Mouse (Mus musculus) liver, postnatal 0 days (tissue): ENCODE results near the gene Rbm47.

Source experiments
- CTCF ChIP-seq: sonication (generic); IDR thresholded peaks from 2 replicates; pipeline ENCODE4 v1.5.1; 2016; ENCODE audit warnings: antibody characterized with exemption, low read depth
- EP300 ChIP-seq: IDR thresholded peaks from 2 replicates; pipeline ENCODE4 v1.6.1; 2016; ENCODE audit warnings: antibody characterized with exemption, low read depth, mild to moderate bottlenecking

DNA sequence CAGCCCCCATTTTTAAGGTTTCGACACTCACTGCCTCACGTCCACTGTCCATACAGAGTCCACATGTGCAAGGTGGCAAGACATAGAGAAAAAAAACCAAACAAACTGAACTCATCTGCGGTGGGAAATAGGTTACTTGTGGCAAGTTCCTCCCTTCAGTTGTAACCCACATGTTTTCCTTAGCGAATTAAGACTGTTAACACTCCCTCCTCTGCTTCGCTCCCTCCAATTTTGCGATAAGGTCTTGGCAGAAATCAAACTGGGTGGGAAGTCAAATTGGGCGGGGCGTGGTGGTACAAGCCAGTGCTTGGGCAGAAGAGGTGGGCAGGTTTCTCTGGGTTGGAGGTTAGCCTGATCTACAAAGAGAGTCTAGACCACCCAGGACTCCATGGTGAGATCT lies 101.2 kb downstream of the Rbm47 start:
- TF ChIP-seq CTCF (no peak), EP300 (no peak)
